Mouse (Mus musculus) hindbrain, embryonic 14.5 days (tissue): Measurements from ENCODE around the gene Inpp1. TPM values are rescaled to one million over a fixed set of nuclear protein-coding genes. Genes with fewer than 3 reads are reported as not detected.

Experiments
- ATAC-seq: fragments of 200-750 bp; cut with Nextera tagmentation; 2 replicates; pipeline ENCODE4 v1.8.0; 2017; ENCODE audit warnings: moderate number of reproducible peaks, mild to moderate bottlenecking, moderate TSS enrichment, moderate library complexity; ENCODE audit not compliant: low FRiP score
- DNase-seq: peaks from one replicate; pipeline ENCODE4 v3.0.0-alpha.2; 2015; ENCODE audit warnings: low spot score
- H3K27ac ChIP-seq: fragments of 300-500 bp; sonication (generic); 2 replicates; pipeline ENCODE4 v1.5.1; 2014; ENCODE audit warnings: mild to moderate bottlenecking, moderate library complexity
- H3K27me3 ChIP-seq: fragments of 300-500 bp; sonication (generic); 2 replicates; pipeline ENCODE4 v1.6.1; 2014; ENCODE audit warnings: mild to moderate bottlenecking, low read length, mixed read lengths; ENCODE audit not compliant: control insufficient read depth, insufficient read depth
- H3K36me3 ChIP-seq: fragments of 300-500 bp; sonication (generic); replicated peaks from 2 replicates; pipeline ENCODE4 v1.6.1; 2014; ENCODE audit not compliant: control insufficient read depth, insufficient read depth
- H3K4me1 ChIP-seq: fragments of 300-500 bp; sonication (generic); replicated peaks from 2 replicates; pipeline ENCODE4 v1.6.1; 2014; ENCODE audit warnings: antibody characterized with exemption, low read length, mixed read lengths; ENCODE audit not compliant: control insufficient read depth, insufficient read depth
- H3K4me2 ChIP-seq: fragments of 300-500 bp; sonication (generic); replicated peaks from 2 replicates; pipeline ENCODE4 v1.6.1; 2014; ENCODE audit warnings: mild to moderate bottlenecking, moderate library complexity
- H3K4me3 ChIP-seq: fragments of 300-500 bp; sonication (generic); replicated peaks from 2 replicates; pipeline ENCODE4 v1.5.1; 2014; ENCODE audit warnings: mild to moderate bottlenecking, low read length
- H3K9ac ChIP-seq: fragments of 300-500 bp; sonication (generic); 2 replicates; pipeline ENCODE4 v1.6.1; 2014
- H3K9me3 ChIP-seq: fragments of 300-500 bp; sonication (generic); 2 replicates; pipeline ENCODE4 v1.6.1; 2016; ENCODE audit warnings: low read length; ENCODE audit not compliant: control insufficient read depth
- WGBS: fragments of 180-500 bp; shearing (Covaris S2); extraction: QIAGEN DNeasy Blood & Tissue Kit; methylation state at CpG from one replicate; pipeline ENCODE4 v1.1.7; 2014; 5-methylcytosine and 5-hydroxymethylcytosine counted together
- polyA plus RNA-seq: library from polyadenylated mRNA; unstranded; fragments of >200 nt; fragmentation: Nextera tagmentation; extraction: Ambion mirVana; gene quantifications from 2 replicates; pipeline ENCODE4 v1.2.1, GENCODE M21; 2014

Inpp1 gene
- polyA plus RNA-seq, 1 experiment from 2014 or later: 35.7 TPM

DNA sequence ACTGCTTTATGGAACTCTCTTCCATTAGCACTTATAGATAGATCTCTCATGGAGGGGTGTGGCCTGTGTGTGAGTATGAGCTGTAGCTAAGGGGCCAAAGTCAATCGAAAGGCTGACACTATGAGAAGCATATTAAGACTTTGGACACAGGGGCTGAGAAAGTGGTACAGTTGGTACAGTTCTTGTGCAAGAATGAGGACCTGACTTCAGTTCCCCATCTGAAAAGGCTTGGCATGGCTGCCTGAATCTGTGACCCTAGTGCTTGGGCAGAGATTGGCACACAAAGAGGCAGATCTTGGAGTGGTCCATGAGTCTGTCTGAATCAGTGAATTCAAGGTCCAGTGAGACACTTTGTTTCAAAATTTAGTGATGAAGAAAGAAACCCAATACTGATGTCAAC lies 63.2 kb downstream of the Inpp1 start:
- no peaks in the 10 kb centered on the region; the same call in 1 of the 2 replicates for H3K4me1 ChIP-seq
- H3K9ac ChIP-seq: no peak overlapping the region
- H3K27me3 ChIP-seq: no peaks in the 10 kb centered on the region
- H3K9me3 ChIP-seq: no peaks in the 10 kb centered on the region
- 100% methylated on average over 1 of the region's 1 CpGs for WGBS
- no peak for DNase-seq
- no peak overlapping the region for H3K4me2 ChIP-seq
- no peaks in the 10 kb centered on the region for H3K36me3 ChIP-seq
- H3K4me3 ChIP-seq: no peak overlapping the region
- H3K27ac ChIP-seq: no peak overlapping the region
- ATAC-seq: no peak

- Histone ChIP-seq H3K27ac (no peak overlapping the region), H3K9me3 (no peaks in the 10 kb centered on the region), H3K9ac (no peak overlapping the region), H3K4me3 (no peak overlapping the region), H3K36me3 (no peaks in the 10 kb centered on the region), H3K4me2 (no peak overlapping the region), H3K27me3 (no peaks in the 10 kb centered on the region), H3K4me1 (no peaks in the 10 kb centered on the region; the same call in 1 of the 2 replicates)
- DNase-seq: no peak
- 88% methylated on average over 2 of the region's 2 CpGs for WGBS
- ATAC-seq: no peak
Observed at GRCm38 (mm10) chr1:52753828-52754227, 63.7 kb downstream of the Inpp1 start.

DNA sequence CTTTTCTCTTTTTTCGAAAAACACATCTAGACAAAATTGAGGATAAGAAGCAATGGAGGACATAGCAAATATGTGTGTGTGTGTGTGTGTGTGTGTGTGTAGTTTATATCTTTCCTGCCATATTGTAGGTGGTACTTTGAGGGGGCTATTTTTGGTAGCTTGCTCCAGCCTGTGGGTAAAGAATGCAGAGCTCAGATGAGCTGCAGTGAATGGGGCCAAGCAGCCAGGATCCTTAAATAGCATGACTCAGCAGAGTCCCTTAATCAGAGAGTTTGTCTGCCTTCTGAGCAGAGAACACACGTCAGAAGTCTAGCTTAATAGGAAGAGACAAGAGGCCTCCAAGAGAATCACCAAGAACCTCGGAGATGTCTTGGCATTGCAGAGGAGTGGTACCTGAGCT lies 64.8 kb downstream of the Inpp1 start:
- ATAC-seq (no peak), DNase-seq (no peak)
- 73% methylated on average over 3 of the region's 3 CpGs for WGBS
- no peaks in the 10 kb centered on the region for H3K4me1 ChIP-seq
- no peaks in the 10 kb centered on the region for H3K9me3 ChIP-seq
- no peak overlapping the region for H3K4me2 ChIP-seq
- H3K9ac ChIP-seq: no peak overlapping the region
- H3K27me3 ChIP-seq: no peaks in the 10 kb centered on the region
- H3K27ac ChIP-seq: no peak overlapping the region
- no peaks in the 10 kb centered on the region for H3K36me3 ChIP-seq
- no peak overlapping the region for H3K4me3 ChIP-seq

GRCm38 (mm10) chr1:52751634-52752033 lies 65.9 kb downstream of the Inpp1 start:
- H3K9ac ChIP-seq: no peak overlapping the region
- no peaks in the 10 kb centered on the region for H3K9me3 ChIP-seq
- H3K4me2 ChIP-seq: no peak overlapping the region
- H3K36me3 ChIP-seq: no peaks in the 10 kb centered on the region
- 86% methylated on average over 1 of the region's 1 CpGs for WGBS
- H3K4me1 ChIP-seq: no peaks in the 10 kb centered on the region
- DNase-seq (no peak), ATAC-seq (no peak)
- H3K27ac ChIP-seq: no peak overlapping the region
- no peak overlapping the region for H3K4me3 ChIP-seq
- H3K27me3 ChIP-seq: no peaks in the 10 kb centered on the region

DNA sequence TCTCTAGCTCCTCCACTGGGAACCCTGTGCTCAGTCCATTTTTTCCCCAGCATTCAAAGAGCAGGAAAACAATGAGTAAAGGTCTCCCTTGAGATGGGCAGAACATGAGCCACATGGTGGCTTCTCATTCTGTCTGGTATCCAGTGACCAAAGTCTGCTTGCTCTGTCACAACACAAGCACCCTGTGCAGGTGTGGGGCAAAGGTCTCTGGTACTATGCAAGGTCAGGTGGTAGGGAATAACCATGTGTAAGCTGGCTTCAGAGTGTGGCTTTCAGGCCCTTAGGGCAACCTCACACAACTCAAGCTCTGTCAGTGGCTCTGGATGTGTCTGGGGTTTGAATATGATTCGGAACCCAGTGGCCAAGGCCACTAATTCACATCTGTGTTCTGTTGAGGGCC lies 67.5 kb downstream of the Inpp1 start:
- H3K9me3 ChIP-seq: no peaks in the 10 kb centered on the region
- DNase-seq (no peak), ATAC-seq (no peak)
- H3K27me3 ChIP-seq: no peaks in the 10 kb centered on the region
- H3K4me3 ChIP-seq: no peak overlapping the region
- no peaks in the 10 kb centered on the region for H3K36me3 ChIP-seq
- no peak overlapping the region for H3K4me2 ChIP-seq
- H3K27ac ChIP-seq: no peak overlapping the region
- no peak overlapping the region for H3K9ac ChIP-seq
- no peaks in the 10 kb centered on the region for H3K4me1 ChIP-seq
- WGBS: 93% methylated on average over 1 of the region's 1 CpGs

DNA sequence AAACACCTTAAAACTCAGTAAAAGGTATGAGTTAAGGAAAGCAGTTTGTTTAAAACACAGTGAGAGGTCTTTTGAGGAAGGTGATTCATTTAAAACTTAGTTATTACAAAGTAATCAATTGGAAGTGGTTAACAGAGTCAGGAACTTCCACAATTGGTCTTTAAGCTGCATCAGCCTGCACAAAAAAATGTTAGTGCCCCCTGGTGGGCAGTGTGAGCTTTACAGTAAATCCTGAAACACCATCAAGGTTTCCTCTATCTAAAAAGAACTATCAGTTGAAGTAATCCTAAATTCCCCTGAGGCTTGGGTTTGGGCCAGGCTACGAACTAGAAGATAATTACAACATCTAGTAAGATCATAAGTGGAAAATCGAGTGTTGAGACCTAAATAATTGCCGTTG lies 69.2 kb downstream of the Inpp1 start:
- ATAC-seq: no peak
- Histone ChIP-seq H3K4me1 (no peaks in the 10 kb centered on the region), H3K27me3 (no peaks in the 10 kb centered on the region), H3K27ac (no peak overlapping the region), H3K4me3 (no peak overlapping the region), H3K9me3 (no peaks in the 10 kb centered on the region), H3K9ac (no peak overlapping the region), H3K36me3 (no peaks in the 10 kb centered on the region), H3K4me2 (no peak overlapping the region)
- WGBS: 28% methylated on average over 3 of the region's 3 CpGs
- peak; percentile 80 for DNase-seq

DNA sequence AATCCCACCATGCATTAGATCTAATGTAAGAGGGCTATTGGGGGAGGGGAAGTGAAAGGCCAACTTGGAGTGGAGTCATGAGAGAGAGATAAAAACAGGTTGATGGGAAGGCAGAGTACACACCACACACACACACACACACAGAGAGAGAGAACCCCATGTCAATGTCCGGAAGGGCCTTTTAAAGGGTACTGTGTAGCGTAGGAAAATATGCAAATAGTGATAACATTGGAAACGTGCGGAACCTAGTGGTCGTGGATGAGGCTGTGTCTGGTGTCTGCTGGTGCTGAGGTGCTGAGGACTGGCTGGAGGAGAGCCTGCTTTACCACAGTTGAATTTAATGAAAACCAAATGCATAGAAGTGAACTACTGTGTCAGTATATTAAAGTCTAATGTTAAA lies 74.9 kb downstream of the Inpp1 start:
- Histone ChIP-seq H3K9me3 (no peaks in the 10 kb centered on the region), H3K4me2 (no peak overlapping the region), H3K27ac (no peak overlapping the region), H3K9ac (no peak overlapping the region), H3K4me1 (no peaks in the 10 kb centered on the region), H3K4me3 (no peak overlapping the region), H3K36me3 (no peaks in the 10 kb centered on the region), H3K27me3 (no peaks in the 10 kb centered on the region)
- ATAC-seq (no peak), DNase-seq (no peak)
- 93% methylated on average over 5 of the region's 5 CpGs for WGBS

Other genes starting within 250 kb of the Inpp1 start
- 7.1 and 7.2 TPM in 2 replicates for gene Nemp2, start 187.0 kb downstream of the Inpp1 start, polyA plus RNA-seq
- 15.8 and 16.1 TPM in 2 replicates for gene Mfsd6, start 90.2 kb downstream of the Inpp1 start, polyA plus RNA-seq
- gene Hibch, start 27.2 kb upstream of the Inpp1 start, polyA plus RNA-seq: 28.4 and 32.3 TPM in 2 replicates
- gene 1700019D03Rik, start 202.5 kb upstream of the Inpp1 start, polyA plus RNA-seq: 3.6 and 4.0 TPM in 2 replicates
- 0.25 TPM in 2 replicates for gene Mstn, start 244.0 kb upstream of the Inpp1 start, polyA plus RNA-seq